Comparison of ENCODE assay signal across 7 mouse cellular contexts in the genomic region with DNA sequence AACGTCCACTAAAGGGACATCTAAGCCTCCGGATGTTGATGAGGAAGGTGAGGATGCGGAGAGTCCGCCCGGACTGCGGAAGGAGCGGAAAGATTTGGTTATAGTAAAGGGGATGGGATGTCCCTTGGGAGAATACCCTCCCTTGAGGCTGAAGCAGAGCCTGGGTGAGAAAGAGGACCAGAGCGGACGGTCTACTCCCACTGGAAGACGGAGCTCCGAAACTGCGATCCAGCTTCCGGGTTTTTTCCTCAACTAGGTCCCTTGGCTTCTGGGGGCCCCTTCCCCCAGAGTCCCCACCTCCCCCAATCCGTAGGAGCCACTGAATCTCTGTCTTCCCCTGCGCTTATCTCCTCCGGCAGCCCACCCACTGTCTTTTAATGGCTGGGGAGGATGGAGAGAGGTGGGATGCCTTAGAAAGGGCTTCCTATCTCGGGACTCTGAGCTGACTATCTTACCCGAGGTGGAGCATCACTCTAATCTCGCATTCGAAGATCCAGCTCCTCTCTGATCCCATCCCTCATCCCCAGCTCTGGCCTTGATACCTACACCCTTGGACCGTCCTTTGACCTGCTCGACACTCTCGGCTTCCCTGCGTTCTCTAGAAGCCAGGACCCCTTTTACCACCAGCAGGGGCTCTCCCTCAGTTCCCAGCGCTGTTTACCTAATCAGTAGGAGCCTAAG. TPM values are rescaled to one million over a fixed set of nuclear protein-coding genes. Genes with fewer than 3 reads are reported as not detected.
DNase-seq lines count a peak whose midpoint lies in the region; ATAC-seq and TF ChIP-seq lines count a peak whose summit lies in the region.

No protein-coding gene starts in this region.

- no peak for TF ChIP-seq POLR2A in bone marrow macrophage, adult 2 months (IDR thresholded peaks at IDR 0.05; ENCODE audit: borderline replicate concordance, low read depth, low read length)
- 0 out of 2 replicates have a peak, but pooled peaks have one; percentile 7 for TF ChIP-seq POLR2A in limb, embryonic 14.5 days (IDR thresholded peaks at IDR 0.05; ENCODE audit: borderline replicate concordance, extremely low read depth, insufficient read depth, insufficient read length)

- no peaks in the 10 kb centered on the region for H3K9me3 ChIP-seq in embryonic facial prominence, embryonic 11.5 days (replicated peaks; ENCODE audit: control insufficient read depth, low read length)
- no peaks in the 10 kb centered on the region for H3K9me3 ChIP-seq in limb, embryonic 14.5 days (ENCODE audit: control insufficient read depth, low read length)
- no peaks in the 10 kb centered on the region for H3K9me3 ChIP-seq in midbrain, embryonic 14.5 days (ENCODE audit: control insufficient read depth, low read length)
- H3K9me3 ChIP-seq in stomach, embryonic 15.5 days = no peaks in the 10 kb centered on the region

- H3K36me3 ChIP-seq in embryonic facial prominence, embryonic 11.5 days (replicated peaks; ENCODE audit: control insufficient read depth, insufficient read depth, low read depth, low read length) = no peaks in the 10 kb centered on the region
- no peaks in the 10 kb centered on the region for H3K36me3 ChIP-seq in limb, embryonic 14.5 days (ENCODE audit: control insufficient read depth, insufficient read depth, low read length)
- H3K36me3 ChIP-seq in midbrain, embryonic 14.5 days (ENCODE audit: control insufficient read depth, insufficient read depth, low read length) = no peaks in the 10 kb centered on the region
- H3K36me3 ChIP-seq in stomach, embryonic 15.5 days = no peaks in the 10 kb centered on the region

- no peaks in the 10 kb centered on the region for H3K4me1 ChIP-seq in bone marrow macrophage, adult 2 months (ENCODE audit: control insufficient read depth, insufficient read depth, low read length)
- no peaks in the 10 kb centered on the region for H3K4me1 ChIP-seq in embryonic facial prominence, embryonic 11.5 days (ENCODE audit: control insufficient read depth, insufficient read depth, low read length)
- H3K4me1 ChIP-seq in limb, embryonic 14.5 days (ENCODE audit: control insufficient read depth, insufficient read depth, low read length) = peaks cover 20% of the 10 kb centered on the region
- H3K4me1 ChIP-seq in midbrain, embryonic 14.5 days (ENCODE audit: control insufficient read depth, insufficient read depth, low read length) = peaks cover 34% of the 10 kb centered on the region
- H3K4me1 ChIP-seq in stomach, embryonic 15.5 days = peaks cover 11% of the 10 kb centered on the region; the same call in 1 of the 2 replicates

- no peak for TF ChIP-seq CTCF in bone marrow macrophage, adult 2 months (IDR thresholded peaks at IDR 0.05; ENCODE audit: low read depth, low read length)

- peak overlapping the region; percentile 53 for H3K9ac ChIP-seq in embryonic facial prominence, embryonic 11.5 days (replicated peaks; ENCODE audit: low read length)
- peak overlapping the region; percentile 58 for H3K9ac ChIP-seq in limb, embryonic 14.5 days (ENCODE audit: low read depth, low read length, severe bottlenecking)
- H3K9ac ChIP-seq in midbrain, embryonic 14.5 days (replicated peaks; ENCODE audit: low read length) = peak overlapping the region; percentile 54
- peak overlapping the region; percentile 43 for H3K9ac ChIP-seq in stomach, embryonic 15.5 days

- H3K27me3 ChIP-seq in embryonic facial prominence, embryonic 11.5 days (ENCODE audit: control insufficient read depth, insufficient read depth, low read length) = no peaks in the 10 kb centered on the region
- H3K27me3 ChIP-seq in limb, embryonic 14.5 days (ENCODE audit: control insufficient read depth, insufficient read depth, low read length) = no peaks in the 10 kb centered on the region
- H3K27me3 ChIP-seq in midbrain, embryonic 14.5 days (ENCODE audit: control insufficient read depth, insufficient read depth, low read length) = no peaks in the 10 kb centered on the region
- no peaks in the 10 kb centered on the region for H3K27me3 ChIP-seq in stomach, embryonic 15.5 days (replicated peaks)

- H3K4me3 ChIP-seq in bone marrow macrophage, adult 2 months (ENCODE audit: insufficient read depth, low read length) = peak overlapping the region; percentile 85
- H3K4me3 ChIP-seq in embryonic facial prominence, embryonic 11.5 days (ENCODE audit: low read depth, low read length) = peak overlapping the region; percentile 89
- peak overlapping the region; percentile 86 for H3K4me3 ChIP-seq in limb, embryonic 14.5 days (replicated peaks; ENCODE audit: low read length)
- peak overlapping the region; percentile 95 for H3K4me3 ChIP-seq in midbrain, embryonic 14.5 days (replicated peaks; ENCODE audit: low read depth, low read length)
- H3K4me3 ChIP-seq in stomach, embryonic 15.5 days (replicated peaks) = peak overlapping the region; percentile 85

- H3K27ac ChIP-seq in bone marrow macrophage, adult 2 months (ENCODE audit: insufficient read depth, low read depth, low read length) = peak overlapping the region; percentile 39; the same call in 1 of the 2 replicates
- peak overlapping the region; percentile 28; the same call in 1 of the 2 replicates for H3K27ac ChIP-seq in embryonic facial prominence, embryonic 11.5 days (replicated peaks; ENCODE audit: low read depth, low read length)
- peak overlapping the region; percentile 59 for H3K27ac ChIP-seq in limb, embryonic 14.5 days (replicated peaks; ENCODE audit: low read depth, low read length)
- peak overlapping the region; percentile 45 for H3K27ac ChIP-seq in midbrain, embryonic 14.5 days (replicated peaks; ENCODE audit: low read depth, low read length)
- peak overlapping the region; percentile 81 for H3K27ac ChIP-seq in stomach, embryonic 15.5 days

- WGBS in embryonic facial prominence, embryonic 11.5 days = 0% methylated on average over 25 of the region's 25 CpGs
- under 1% methylated on average over 25 of the region's 25 CpGs for WGBS in limb, embryonic 14.5 days
- 0% methylated on average over 25 of the region's 25 CpGs for WGBS in midbrain, embryonic 14.5 days
- WGBS in stomach, embryonic 15.5 days = under 1% methylated on average over 25 of the region's 25 CpGs

- peak; percentile 6; the same call in 1 of the 2 replicates for ATAC-seq in embryonic facial prominence, embryonic 11.5 days (replicated peaks; ENCODE audit: insufficient number of reproducible peaks, low FRiP score, low TSS enrichment, low read depth)
- no peak for ATAC-seq in limb, embryonic 14.5 days (ENCODE audit: low FRiP score, low read depth)
- peak; percentile 28 for ATAC-seq in midbrain, embryonic 14.5 days (ENCODE audit: low FRiP score, low TSS enrichment)
- ATAC-seq in stomach, embryonic 15.5 days (ENCODE audit: insufficient read depth, low FRiP score, low read depth) = no peak

- H3K4me2 ChIP-seq in embryonic facial prominence, embryonic 11.5 days (ENCODE audit: low read depth, low read length) = peak overlapping the region; percentile 79
- peak overlapping the region; percentile 91 for H3K4me2 ChIP-seq in limb, embryonic 14.5 days (replicated peaks; ENCODE audit: low read depth, low read length, severe bottlenecking)
- H3K4me2 ChIP-seq in midbrain, embryonic 14.5 days (ENCODE audit: low read length) = peak overlapping the region; percentile 87
- H3K4me2 ChIP-seq in stomach, embryonic 15.5 days = peak overlapping the region; percentile 88

- peak; percentile 85 for DNase-seq in embryonic facial prominence, embryonic 11.5 days (ENCODE audit: low spot score)
- peak; percentile 50 for DNase-seq in heart, adult 8-10 months (ENCODE audit: low spot score)
- DNase-seq in kidney, adult 8-10 months = peak; percentile 13 to 17
- peak; percentile 78 for DNase-seq in limb, embryonic 14.5 days (ENCODE audit: low spot score)
- peak; percentile 88 for DNase-seq in midbrain, embryonic 14.5 days

RNA-seq across cellular contexts. Expression of gene Large1, which starts 1.0 kb away (rescaled TPM):
- 8.0 and 8.4 TPM in 2 replicates for polyA plus RNA-seq in bone marrow macrophage, adult 2 months (2012; ENCODE audit: insufficient read depth, insufficient read length, missing spikeins)
- 8.0 and 8.6 TPM in 2 replicates for polyA plus RNA-seq in embryonic facial prominence, embryonic 11.5 days (2014; fragmentation: Nextera tagmentation; extraction: Ambion mirVana)
- total RNA-seq in heart, adult 8-10 months (2022) = 10 to 100 TPM; 41.5 to 49.0 (median 44.3) TPM
- 20.6 and 23.5 TPM in 2 replicates for polyA plus RNA-seq in limb, embryonic 14.5 days (2012; rRNA removed)
- 15.0 and 15.3 TPM in 2 replicates for polyA plus RNA-seq in limb, embryonic 14.5 days (2014; fragmentation: Nextera tagmentation; extraction: Ambion mirVana)
- 23.0 and 23.9 TPM in 2 replicates for polyA plus RNA-seq in midbrain, embryonic 14.5 days (2014; fragmentation: Nextera tagmentation; extraction: Ambion mirVana)
- polyA plus RNA-seq in stomach, embryonic 15.5 days (2015; fragmentation: Nextera tagmentation; extraction: Ambion mirVana) = 6.3 and 6.6 TPM in 2 replicates

Comparison
In these comparisons a context has a peak if more than half of its experiments do, and no peak if none do; other contexts are left out.
1. H3K27ac ChIP-seq: peak in every context shown above with its lines; median percentile 81 in stomach, embryonic 15.5 days; 59 in limb, embryonic 14.5 days; 45 in midbrain, embryonic 14.5 days; 39 in bone marrow macrophage, adult 2 months; 28 in embryonic facial prominence, embryonic 11.5 days.
2. ATAC-seq: peak in embryonic facial prominence, embryonic 11.5 days (single experiment) and midbrain, embryonic 14.5 days (single experiment); none in limb, embryonic 14.5 days (single experiment) and stomach, embryonic 15.5 days (single experiment).
3. DNase-seq: peak in every context shown above with its lines; median percentile 88 in midbrain, embryonic 14.5 days; 85 in embryonic facial prominence, embryonic 11.5 days; 78 in limb, embryonic 14.5 days; 50 in heart, adult 8-10 months; 15 in kidney, adult 8-10 months.
4. Peak in every context shown above with its lines, with median percentiles within 50 percentile points of each other: H3K4me3 ChIP-seq, H3K4me2 ChIP-seq and H3K9ac ChIP-seq.